Mouse (Mus musculus): Measurements from ENCODE around the gene Hmga1b. TPM values are rescaled to one million over a fixed set of nuclear protein-coding genes. Genes with fewer than 3 reads are reported as not detected.
"Not testable (repeated sequence)": the region's sequence is repeated elsewhere in the genome, so short reads cannot be mapped to it uniquely, and the experiment has no call there.

Gene Hmga1b
- total and polyA plus RNA-seq, 2 experiments from 2014 or later: 0.76 to 1.2 TPM

GRCm38 (mm10) chr11:120783426-120784063 is 21.0 kb downstream of the Hmga1b start:
- Histone ChIP-seq H3K4me3 (ENCODE audit: low read depth, low read length) (peak overlapping the region; percentile 80), H3K4me1 (ENCODE audit: control insufficient read depth, insufficient read depth) (peaks cover 13% of the 10 kb centered on the region), H3K4me2 (ENCODE audit: low read depth, low read length) (peak overlapping the region; percentile 95), H3K9ac (replicated peaks; ENCODE audit: low read depth, low read length) (peak overlapping the region; percentile 84), H3K36me3 (replicated peaks; ENCODE audit: control insufficient read depth, insufficient read depth, low read length) (peaks cover 38% of the 10 kb centered on the region), H3K27ac (ENCODE audit: low read depth) (peak overlapping the region; percentile 21), H3K9me3 (replicated peaks; ENCODE audit: control insufficient read depth, low read length) (no peaks in the 10 kb centered on the region), H3K27me3 (ENCODE audit: control insufficient read depth, insufficient read depth, low read length) (no peaks in the 10 kb centered on the region)
- ATAC-seq (ENCODE audit: insufficient read depth, low read depth): no peak
- no peak for TF ChIP-seq EP300 (IDR thresholded peaks at IDR 0.05; ENCODE audit: low read depth)
- no peak for TF ChIP-seq CTCF (IDR thresholded peaks at IDR 0.05; ENCODE audit: low read depth)
- 2% methylated on average over 35 of the region's 42 CpGs for WGBS
- peak; percentile 11 for DNase-seq (ENCODE audit: low spot score)

GRCm38 (mm10) chr11:120784064-120784791 is 21.6 kb downstream of the Hmga1b start, which contains the start of the genes Rfng and Gps1:
Rfng (minus strand) TSS chr11:120784207.
Gps1 (plus strand) TSS chr11:120784272.
- WGBS: under 1% methylated on average over 79 of the region's 107 CpGs
- peak within 1 kb of the TSS; percentile 21 for H3K27ac ChIP-seq (ENCODE audit: low read depth)
- H3K4me2 ChIP-seq (ENCODE audit: low read depth, low read length): peak within 1 kb of the TSS; percentile 95
- peaks cover 42% of the 10 kb centered on the region for H3K36me3 ChIP-seq (replicated peaks; ENCODE audit: control insufficient read depth, insufficient read depth, low read length)
- peaks cover 13% of the 10 kb centered on the region for H3K4me1 ChIP-seq (ENCODE audit: control insufficient read depth, insufficient read depth)
- H3K9ac ChIP-seq (replicated peaks; ENCODE audit: low read depth, low read length): peak within 1 kb of the TSS; percentile 84
- no peaks in the 10 kb centered on the region for H3K27me3 ChIP-seq (ENCODE audit: control insufficient read depth, insufficient read depth, low read length)
- ATAC-seq (ENCODE audit: insufficient read depth, low read depth): peak; percentile 80
- peak; percentile 76 for DNase-seq (ENCODE audit: low spot score)
- peak within 1 kb of the TSS; percentile 80 for H3K4me3 ChIP-seq (ENCODE audit: low read depth, low read length)
- no peaks in the 10 kb centered on the region for H3K9me3 ChIP-seq (replicated peaks; ENCODE audit: control insufficient read depth, low read length)
- TF ChIP-seq CTCF (IDR thresholded peaks at IDR 0.05; ENCODE audit: low read depth) (no peak), EP300 (IDR thresholded peaks at IDR 0.05; ENCODE audit: low read depth) (no peak)

GRCm38 (mm10) chr11:120785145-120785544 is 22.6 kb downstream of the Hmga1b start:
- H3K27ac ChIP-seq (ENCODE audit: low read depth): no peak overlapping the region
- no peak for ATAC-seq (ENCODE audit: insufficient read depth, low read depth)

GRCm38 (mm10) chr11:120788460-120788859 is 25.9 kb downstream of the Hmga1b start:
- not testable (repeated sequence) for H3K27ac ChIP-seq (ENCODE audit: low read depth); ATAC-seq (ENCODE audit: insufficient read depth, low read depth); H3K27me3 ChIP-seq (ENCODE audit: control insufficient read depth, insufficient read depth, low read length); DNase-seq (ENCODE audit: low spot score); H3K9me3 ChIP-seq (replicated peaks; ENCODE audit: control insufficient read depth, low read length); H3K4me3 ChIP-seq (ENCODE audit: low read depth, low read length); H3K4me2 ChIP-seq (ENCODE audit: low read depth, low read length); H3K9ac ChIP-seq (replicated peaks; ENCODE audit: low read depth, low read length)
- 80% methylated on average over 9 of the region's 10 CpGs for WGBS
- H3K4me1 ChIP-seq (ENCODE audit: control insufficient read depth, insufficient read depth): peaks cover 11% of the 10 kb centered on the region
- peaks cover 63% of the 10 kb centered on the region for H3K36me3 ChIP-seq (replicated peaks; ENCODE audit: control insufficient read depth, insufficient read depth, low read length)

More at GRCm38 (mm10) chr11:120785145-120785544, 22.6 kb downstream of the Hmga1b start:
- H3K4me2 ChIP-seq (ENCODE audit: low read depth, low read length): peak overlapping the region; percentile 95
- H3K4me3 ChIP-seq (ENCODE audit: low read depth, low read length): peak overlapping the region; percentile 80
- H3K36me3 ChIP-seq (replicated peaks; ENCODE audit: control insufficient read depth, insufficient read depth, low read length): peaks cover 51% of the 10 kb centered on the region
- peak overlapping the region; percentile 84 for H3K9ac ChIP-seq (replicated peaks; ENCODE audit: low read depth, low read length)
- WGBS: 40% methylated on average over 9 of the region's 9 CpGs
- peaks cover 13% of the 10 kb centered on the region for H3K4me1 ChIP-seq (ENCODE audit: control insufficient read depth, insufficient read depth)
- no peak for TF ChIP-seq EP300 (IDR thresholded peaks at IDR 0.05; ENCODE audit: low read depth)
- no peak for TF ChIP-seq CTCF (IDR thresholded peaks at IDR 0.05; ENCODE audit: low read depth)
- H3K9me3 ChIP-seq (replicated peaks; ENCODE audit: control insufficient read depth, low read length): no peaks in the 10 kb centered on the region
- DNase-seq (ENCODE audit: low spot score): no peak
- H3K27me3 ChIP-seq (ENCODE audit: control insufficient read depth, insufficient read depth, low read length): no peaks in the 10 kb centered on the region

- peaks cover 67% of the 10 kb centered on the region for H3K36me3 ChIP-seq (replicated peaks; ENCODE audit: control insufficient read depth, insufficient read depth, low read length)
- TF ChIP-seq EP300 (IDR thresholded peaks at IDR 0.05; ENCODE audit: low read depth) (no peak), CTCF (IDR thresholded peaks at IDR 0.05; ENCODE audit: low read depth) (no peak)
Measured at GRCm38 (mm10) chr11:120789355-120789754, 26.8 kb downstream of the Hmga1b start.

More at GRCm38 (mm10) chr11:120789355-120789754, 26.8 kb downstream of the Hmga1b start:
- Histone ChIP-seq H3K27me3 (ENCODE audit: control insufficient read depth, insufficient read depth, low read length) (no peaks in the 10 kb centered on the region), H3K9me3 (replicated peaks; ENCODE audit: control insufficient read depth, low read length) (no peaks in the 10 kb centered on the region), H3K27ac (ENCODE audit: low read depth) (no peak overlapping the region), H3K9ac (replicated peaks; ENCODE audit: low read depth, low read length) (no peak overlapping the region), H3K4me2 (ENCODE audit: low read depth, low read length) (no peak overlapping the region), H3K4me3 (ENCODE audit: low read depth, low read length) (no peak overlapping the region), H3K4me1 (ENCODE audit: control insufficient read depth, insufficient read depth) (peaks cover 8% of the 10 kb centered on the region)
- DNase-seq (ENCODE audit: low spot score): no peak
- 87% methylated on average over 4 of the region's 4 CpGs for WGBS
- ATAC-seq (ENCODE audit: insufficient read depth, low read depth): no peak

All from heart, postnatal 0 days (tissue).